Mouse (Mus musculus): ENCODE results near the gene Gm10974.

Gm10974 gene

GRCm38 (mm10) chr7:66405541-66405940 lies 39.8 kb downstream of the Gm10974 start:
- CTCF ChIA-PET = no interaction called here

GRCm38 (mm10) chr7:66405951-66406721 lies 40.4 kb downstream of the Gm10974 start:
- CTCF ChIA-PET = no interaction called here

- CTCF ChIA-PET = no interaction called here
Observed at GRCm38 (mm10) chr7:66406971-66407370, 41.3 kb downstream of the Gm10974 start.

GRCm38 (mm10) chr7:66409433-66409832 lies 43.7 kb downstream of the Gm10974 start:
- CTCF ChIA-PET = no interaction called here

- CTCF ChIA-PET = interaction anchor here (0.5 kb wide), 1 partner anchor 54 kb away, joined by 10 read pairs; no protein-coding TSS in a partner anchor
Observed at GRCm38 (mm10) chr7:66413093-66413492, 47.4 kb downstream of the Gm10974 start.

GRCm38 (mm10) chr7:66416829-66417228 lies 51.1 kb downstream of the Gm10974 start:
- CTCF ChIA-PET = no interaction called here

- CTCF ChIA-PET = interaction anchor here (0.7 kb wide), 1 partner anchor 20 kb away, joined by 6 read pairs; no protein-coding TSS in a partner anchor
Observed at GRCm38 (mm10) chr7:66418981-66419380, 53.3 kb downstream of the Gm10974 start.

GRCm38 (mm10) chr7:66421903-66422302 lies 56.2 kb downstream of the Gm10974 start:
- CTCF ChIA-PET = no interaction called here

GRCm38 (mm10) chr7:66427053-66427436 lies 61.3 kb downstream of the Gm10974 start:
- CTCF ChIA-PET = no interaction called here

- CTCF ChIA-PET = no interaction called here
Observed at GRCm38 (mm10) chr7:66427437-66428161, 61.9 kb downstream of the Gm10974 start, which contains the start of gene Aldh1a3. Aldh1a3 (minus strand) TSS chr7:66427517.

GRCm38 (mm10) chr7:66434453-66434935 lies 68.8 kb downstream of the Gm10974 start:
- CTCF ChIA-PET = interaction anchor here (0.5 to 0.6 kb wide), 3 partner anchors 226 to 1174 kb away, joined by 4 to 5 read pairs (median 4); no protein-coding TSS in a partner anchor
